Mouse (Mus musculus) layer of hippocampus, adult 2 months (tissue): ENCODE data around the gene Psrc1. TPM values are rescaled to one million over a fixed set of nuclear protein-coding genes. Genes with fewer than 3 reads are reported as not detected.

Experiments used
- DNase-seq, 2 experiments: peaks; one replicate each; pipeline ENCODE4 v3.0.0; 2022; ENCODE audit warnings: low spot score in 2 of 2
- H3K27ac ChIP-seq: fragments of 200-600 bp; 2 replicates; pipeline ENCODE4 v1.8.1; 2022
- H3K4me3 ChIP-seq: fragments of 200-600 bp; 2 replicates; pipeline ENCODE4 v1.8.1; 2022; ENCODE audit warnings: mild to moderate bottlenecking
- CTCF ChIP-seq: fragments of 200-600 bp; conservative IDR thresholded peaks from 2 replicates; pipeline ENCODE4 v1.8.1; 2022; ENCODE audit warnings: antibody characterized with exemption, mild to moderate bottlenecking, moderate library complexity
- total RNA-seq, 2 experiments: library from RNA; stranded (reverse); gene quantifications; 2 replicates each; pipeline ENCODE4 v1.2.3; 2021

Gene Psrc1
- total RNA-seq, 2 experiments from 2014 or later: 17.5 to 22.2 TPM

DNA sequence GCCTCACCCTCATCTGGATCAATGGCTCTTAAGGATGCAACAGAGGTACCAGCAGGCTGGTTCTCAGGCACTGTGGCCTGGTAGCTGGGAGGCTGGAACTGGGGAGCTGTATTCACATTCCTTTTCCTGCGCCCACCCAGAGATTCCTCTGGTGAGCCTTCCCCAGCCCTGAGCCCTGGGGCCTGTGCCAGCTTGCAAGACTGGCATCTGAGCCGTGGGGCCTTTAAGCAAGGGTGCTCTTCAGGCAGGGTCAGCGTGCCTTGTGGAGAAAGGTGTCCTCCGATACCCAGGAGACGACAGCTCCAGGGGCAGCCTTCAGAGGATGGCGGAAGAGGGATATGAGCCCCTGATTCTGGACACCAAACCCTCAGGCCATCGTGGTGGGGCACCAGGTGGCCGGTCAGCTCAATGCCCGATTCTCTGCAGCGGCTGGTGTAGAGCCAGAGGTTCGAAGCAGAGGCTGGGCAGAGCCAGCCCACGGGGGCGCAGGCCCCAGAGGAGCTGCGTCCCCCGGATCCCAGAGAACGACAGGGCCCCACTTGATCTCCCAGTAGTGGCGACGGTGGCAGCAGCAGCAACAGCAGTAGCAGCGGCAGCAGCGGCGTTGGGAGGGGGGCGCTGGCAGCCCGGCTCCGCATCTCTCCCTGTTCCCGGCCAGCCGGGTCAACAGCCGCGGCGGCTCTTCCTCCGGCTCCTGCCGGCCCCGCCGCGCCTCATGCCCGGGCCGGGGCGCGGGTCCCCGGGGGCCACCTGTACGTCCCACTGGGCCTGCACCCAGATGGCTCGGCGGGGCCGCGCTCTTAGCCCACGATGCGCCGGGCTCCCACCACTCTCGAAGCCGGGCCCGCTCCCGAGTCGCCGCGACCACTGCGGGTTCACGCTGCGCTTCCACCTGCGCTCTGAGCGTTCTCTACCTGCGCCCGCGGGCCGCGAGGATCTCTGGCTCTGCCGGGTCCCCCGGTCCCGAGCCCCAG lies 31.5 kb downstream of the Psrc1 start, which contains the start of gene Celsr2:
Gene Celsr2 (minus strand): TSS at position 696 of the 974 bp plus-strand sequence.
- Histone ChIP-seq H3K27ac (peak within 1 kb of the TSS; percentile 96), H3K4me3 (peak within 1 kb of the TSS; percentile 91)
- TF ChIP-seq CTCF: no peak
- DNase-seq: no peak

DNA sequence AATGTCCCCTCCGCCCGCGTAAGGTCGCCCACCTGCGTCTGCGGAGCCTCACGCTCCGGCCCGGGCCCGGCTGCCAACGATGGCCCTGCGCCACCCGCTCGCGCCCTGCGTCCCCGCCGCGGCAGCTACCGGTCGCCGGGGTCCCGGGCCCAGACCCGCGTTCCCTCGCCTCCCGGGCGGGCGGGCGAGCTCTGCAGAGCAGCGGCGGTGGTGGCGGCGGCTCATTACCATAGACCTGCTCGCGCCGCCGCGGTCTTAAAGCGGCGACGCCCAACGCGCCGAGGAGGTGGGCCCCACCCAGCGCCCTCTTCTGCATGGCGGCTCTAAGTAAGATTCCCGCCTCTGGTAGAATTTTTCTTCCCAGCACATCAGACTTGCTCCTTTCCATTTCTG lies 32.2 kb downstream of the Psrc1 start:
- peak; percentile 29 for TF ChIP-seq CTCF
- DNase-seq: peak; percentile 84 to 86
- Histone ChIP-seq H3K27ac (peak overlapping the region; percentile 96), H3K4me3 (peak overlapping the region; percentile 91)

DNA sequence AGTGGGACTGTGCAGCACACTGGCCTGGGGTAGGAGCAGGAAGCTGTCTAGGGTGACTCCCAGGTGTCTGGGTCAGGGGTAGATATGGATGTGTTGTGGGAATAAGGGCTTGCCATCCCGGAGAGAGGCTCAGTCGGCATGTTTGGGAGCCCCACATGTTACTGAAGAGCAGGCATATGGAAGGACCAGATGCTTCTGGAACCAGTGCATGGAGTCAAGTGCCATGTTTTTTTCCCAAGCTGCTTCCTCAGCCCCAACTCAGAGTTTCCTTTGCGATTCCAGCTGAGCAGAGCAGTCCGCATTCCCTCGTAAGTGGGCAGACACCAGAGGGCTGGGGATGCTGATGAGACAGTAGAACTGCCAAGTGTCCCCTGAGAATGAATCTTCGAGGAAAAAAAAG lies 39.4 kb downstream of the Psrc1 start:
- DNase-seq: peak in 1 of 2 experiments; percentile 56
- H3K27ac ChIP-seq: no peak overlapping the region; the same call in 1 of the 2 replicates
- no peak overlapping the region for H3K4me3 ChIP-seq
- TF ChIP-seq CTCF: no peak

DNA sequence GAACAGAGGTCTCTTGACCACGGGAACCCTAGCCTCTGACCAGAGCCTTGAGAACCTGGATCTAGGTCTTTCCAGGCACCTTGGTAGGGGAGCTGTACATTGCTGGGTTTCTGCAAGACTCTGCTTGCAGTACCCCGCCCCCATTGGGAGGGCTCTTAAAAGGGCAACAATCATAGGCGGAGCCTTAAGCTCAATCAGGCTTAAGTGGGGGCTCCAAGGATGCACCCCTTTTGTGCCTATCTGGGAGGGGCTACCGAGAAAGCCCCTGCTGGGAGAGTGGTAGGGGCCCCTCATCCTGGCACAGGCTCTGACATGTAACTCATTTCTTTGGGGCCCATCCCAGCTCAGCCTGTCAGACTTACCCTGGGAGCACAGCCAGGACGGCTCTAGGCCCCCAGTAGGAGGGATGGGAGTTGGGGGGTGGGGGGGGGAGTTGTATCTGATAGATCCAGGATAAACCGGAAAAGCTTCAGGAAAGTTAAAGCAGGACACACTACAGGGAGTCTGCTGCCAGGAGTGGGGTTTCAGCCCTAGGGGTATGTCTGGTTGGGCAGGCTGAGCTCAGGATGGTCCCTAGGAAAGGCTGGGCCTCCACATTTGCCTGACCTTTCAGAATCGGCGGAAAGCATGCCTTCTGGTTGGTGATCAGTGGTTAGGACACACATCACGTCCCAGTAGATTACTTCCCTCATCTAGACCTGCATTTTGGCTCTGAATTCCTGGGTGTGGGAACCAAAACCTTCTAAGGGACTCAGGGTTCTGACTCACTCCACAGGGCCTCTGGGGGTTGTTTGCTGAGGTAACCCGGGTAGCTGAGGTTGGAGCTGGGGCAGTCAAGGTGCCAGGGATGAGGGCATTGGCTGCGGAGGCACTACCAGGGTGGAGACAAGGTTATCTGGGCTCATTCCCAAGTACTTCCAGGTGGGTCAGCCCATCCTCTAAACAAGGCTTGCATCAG lies 40.5 kb downstream of the Psrc1 start:
- peak in 1 of 2 experiments; percentile 65 for DNase-seq
- Histone ChIP-seq H3K4me3 (peak overlapping the region; percentile 33), H3K27ac (peak overlapping the region; percentile 51; the same call in 1 of the 2 replicates)
- TF ChIP-seq CTCF: no peak

DNA sequence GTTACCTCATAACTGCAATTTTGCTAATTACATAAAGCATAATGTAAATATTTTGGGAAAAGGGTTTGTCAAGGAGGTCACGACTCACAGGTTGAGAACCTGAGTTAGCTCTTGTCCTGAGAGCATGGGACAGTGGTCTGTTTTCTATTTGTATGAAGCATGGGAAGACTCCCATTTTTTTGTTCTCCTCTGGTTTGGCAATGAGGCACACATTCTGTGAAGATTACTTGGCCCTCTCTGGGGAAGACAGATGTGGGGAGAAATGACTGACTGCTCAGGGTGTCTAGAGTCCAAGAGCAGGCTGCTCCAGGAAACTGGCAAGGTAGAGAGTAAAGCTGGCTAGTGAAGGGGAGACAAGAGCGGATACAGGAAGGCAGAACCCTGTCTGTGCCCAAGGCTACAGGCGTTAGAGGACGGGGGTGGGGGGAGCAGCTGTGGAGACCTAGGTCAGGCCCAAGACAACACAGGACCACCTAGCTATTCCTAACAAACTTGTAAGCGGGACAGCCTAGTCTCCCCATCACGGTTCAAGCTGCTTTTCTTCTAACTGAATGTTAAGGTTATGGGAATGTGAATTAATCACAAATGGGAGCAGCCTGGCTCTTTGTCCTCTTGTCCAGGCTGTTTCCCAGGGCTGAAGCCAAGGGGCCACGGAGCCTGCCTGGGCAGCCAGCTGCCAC lies 41.4 kb downstream of the Psrc1 start:
- Histone ChIP-seq H3K4me3 (no peak overlapping the region), H3K27ac (0 out of 2 replicates have a peak overlapping the region, but pooled peaks have one; percentile 10)
- DNase-seq: no peak
- TF ChIP-seq CTCF: no peak

DNA sequence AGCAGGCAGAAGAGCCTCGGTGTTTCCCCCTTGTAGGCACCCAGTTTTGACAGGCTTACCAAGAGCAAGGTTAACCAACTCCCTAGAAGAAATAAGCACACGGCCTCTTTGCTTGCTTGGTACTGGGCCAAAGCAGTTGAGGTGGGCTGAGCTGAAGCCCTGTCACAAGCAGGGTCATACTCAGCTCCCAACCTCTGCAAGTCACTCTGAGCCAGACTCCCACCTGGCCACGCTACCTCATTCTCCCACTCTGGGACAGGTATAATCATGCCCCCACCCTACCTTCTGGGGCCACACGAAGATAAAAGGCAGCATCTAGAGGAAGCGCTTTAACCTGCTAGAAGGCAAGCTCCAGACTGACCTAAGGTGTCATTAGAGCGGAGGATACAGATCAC lies 42.0 kb downstream of the Psrc1 start:
- TF ChIP-seq CTCF: no peak
- no peak for DNase-seq
- H3K27ac ChIP-seq: 0 out of 2 replicates have a peak overlapping the region, but pooled peaks have one; percentile 10
- no peak overlapping the region for H3K4me3 ChIP-seq

DNA sequence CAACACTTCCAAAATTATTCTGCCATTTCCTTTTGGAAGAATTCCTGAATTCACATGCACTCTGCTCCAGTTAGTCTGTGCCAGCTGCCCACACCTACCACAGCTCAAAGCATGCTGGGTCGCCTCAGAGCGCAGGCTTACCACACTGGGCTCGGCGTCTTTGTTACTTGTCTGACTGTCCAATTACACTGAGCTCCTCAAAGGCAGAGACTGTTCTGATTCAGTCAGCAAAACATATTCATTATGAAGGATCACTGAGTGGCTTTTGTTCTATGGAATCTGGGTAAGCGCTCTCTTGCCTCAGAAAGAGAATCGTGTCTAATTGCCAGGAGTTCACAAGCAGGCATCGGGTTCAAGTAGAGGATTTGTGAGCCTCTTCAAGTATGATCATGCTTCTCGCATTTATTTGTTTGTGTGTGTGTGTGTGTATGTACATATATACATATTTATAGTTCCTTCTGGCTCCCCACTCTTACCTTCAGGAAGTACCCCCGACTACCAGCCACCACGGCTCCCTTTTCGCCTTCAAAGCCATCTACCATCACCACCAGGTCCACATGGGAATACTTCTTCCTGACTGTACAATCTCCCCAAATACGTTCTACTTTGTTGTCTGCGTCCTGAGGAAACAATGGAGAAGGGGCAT lies 49.0 kb downstream of the Psrc1 start:
- Histone ChIP-seq H3K4me3 (no peak overlapping the region), H3K27ac (peak overlapping the region; percentile 39)
- no peak for DNase-seq
- no peak for TF ChIP-seq CTCF

DNA sequence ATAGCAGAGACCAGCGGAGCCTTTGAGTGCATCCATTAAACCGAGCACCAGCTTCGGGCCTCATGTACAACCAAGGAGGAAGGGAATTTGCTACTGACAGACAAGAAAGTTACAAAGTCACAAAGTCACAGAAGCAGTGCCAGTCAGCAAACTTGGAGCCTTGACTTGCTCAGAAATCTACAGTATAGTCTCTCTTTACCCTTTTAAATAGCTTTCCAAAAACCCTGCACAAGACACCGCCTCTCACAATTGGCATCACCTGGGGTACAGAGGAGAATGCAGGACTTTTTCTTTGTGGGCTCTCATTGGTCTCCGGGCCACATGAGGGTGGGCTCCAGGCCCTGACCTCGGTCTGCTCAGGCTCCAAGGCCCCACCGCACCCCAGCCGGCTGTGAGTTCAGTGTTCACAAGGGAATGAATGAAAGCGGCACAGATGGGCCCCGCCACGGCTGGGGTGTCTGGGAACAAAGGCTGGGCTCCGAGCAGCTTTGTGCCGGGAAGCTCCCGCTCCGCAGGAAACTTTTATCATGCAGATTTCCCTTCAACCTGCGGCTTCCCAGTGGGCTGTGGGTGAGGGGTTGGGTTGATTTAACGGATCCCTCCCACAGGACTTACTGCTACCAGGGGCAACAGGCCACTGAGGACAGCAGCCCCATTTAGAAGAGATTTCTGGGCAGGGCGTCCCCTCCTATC lies 49.7 kb downstream of the Psrc1 start:
- H3K27ac ChIP-seq: peak overlapping the region; percentile 39; the same call in 1 of the 2 replicates
- no peak for DNase-seq
- TF ChIP-seq CTCF: no peak
- no peak overlapping the region for H3K4me3 ChIP-seq

DNA sequence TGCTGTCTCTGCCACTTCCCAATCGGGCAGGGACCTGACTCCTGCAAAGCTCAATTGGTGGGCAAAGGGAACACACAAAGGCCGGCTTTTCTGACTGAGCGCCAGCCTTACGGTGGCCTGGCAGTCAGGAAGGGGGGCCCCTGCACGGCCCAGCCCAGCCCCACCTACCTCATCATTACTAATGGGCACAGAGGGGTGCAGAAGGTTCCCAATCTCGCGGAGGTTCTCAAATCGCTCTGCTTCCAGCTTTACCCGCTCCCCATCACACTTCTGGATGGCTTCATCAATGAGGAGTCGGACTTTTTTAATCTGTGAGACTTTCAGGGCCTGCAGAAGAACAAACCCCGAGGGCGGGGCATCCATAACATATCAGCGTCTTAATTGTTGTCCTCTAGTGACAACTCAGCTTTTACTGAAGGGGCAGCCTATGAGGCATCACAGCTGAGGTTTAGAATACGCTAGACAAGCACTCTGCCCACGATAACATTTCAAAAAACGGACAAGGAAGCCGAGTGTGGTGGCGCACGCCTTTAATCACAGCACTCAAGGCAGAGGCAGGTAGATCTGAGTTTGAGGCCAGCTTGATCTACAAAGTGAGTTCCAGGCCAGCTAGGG lies 50.3 kb downstream of the Psrc1 start:
- peak overlapping the region; percentile 23; the same call in 1 of the 2 replicates for H3K27ac ChIP-seq
- DNase-seq: no peak
- no peak for TF ChIP-seq CTCF
- no peak overlapping the region for H3K4me3 ChIP-seq

DNA sequence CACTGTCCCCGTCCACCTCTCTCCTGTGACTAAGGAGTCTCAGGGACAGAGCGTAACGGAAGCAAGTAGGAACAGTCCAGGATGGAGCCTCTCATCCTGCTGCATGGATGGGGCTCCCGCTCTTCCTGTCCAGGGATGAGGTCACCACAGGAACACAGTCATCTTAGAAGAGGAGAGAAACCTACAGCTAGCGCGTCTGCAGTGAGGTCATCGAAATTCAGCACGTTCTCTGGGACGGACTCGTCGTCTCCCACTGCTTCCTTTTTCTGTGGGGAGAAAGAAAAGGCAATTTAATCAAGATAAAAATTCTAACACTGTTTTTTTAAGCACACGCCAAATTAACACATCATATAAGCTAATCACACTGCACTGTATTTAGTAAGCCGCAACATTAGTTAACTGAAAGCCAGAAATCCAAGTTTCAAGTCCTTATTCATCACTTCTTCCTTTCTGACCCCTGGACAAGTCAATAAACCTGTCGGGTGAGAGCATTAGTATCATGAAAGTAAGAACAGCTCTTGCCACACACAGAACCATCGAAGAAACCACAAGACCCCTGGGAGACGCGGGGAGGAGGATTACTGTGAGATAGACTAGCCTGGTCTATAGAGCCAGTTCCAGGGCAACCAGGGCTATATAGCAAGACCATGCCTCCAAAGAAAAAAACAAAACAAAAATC lies 52.2 kb downstream of the Psrc1 start:
- Histone ChIP-seq H3K27ac (no peak overlapping the region), H3K4me3 (no peak overlapping the region)
- DNase-seq: no peak
- TF ChIP-seq CTCF: no peak
